Mouse (Mus musculus) thymus, adult 18-20 months (tissue): ENCODE measurements around the gene Axin2.

Experiments used
- DNase-seq, 2 experiments: peaks; one replicate each; pipeline ENCODE4 v3.0.0; 2022; ENCODE audit warnings: mixed read lengths in 2 of 2

Axin2 gene

DNA sequence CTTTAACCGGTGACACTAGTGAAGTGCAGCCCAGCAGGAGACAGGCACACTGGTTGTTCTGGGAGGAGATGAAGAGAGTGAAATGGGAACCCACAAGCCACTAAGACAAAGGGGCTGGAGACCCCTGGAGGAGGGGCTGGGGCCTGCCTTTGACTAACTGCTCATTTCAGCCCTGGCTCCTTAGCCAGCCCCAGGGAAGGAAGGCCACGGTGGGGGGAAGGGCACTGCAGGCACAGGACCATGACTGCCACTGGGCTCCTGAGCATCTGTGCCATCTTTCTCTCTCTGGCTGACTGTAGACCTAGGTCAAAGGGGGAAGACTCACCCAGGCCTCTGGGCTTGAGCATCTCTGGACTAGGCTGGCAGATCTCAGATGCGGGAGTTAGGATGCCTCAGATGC is 10.5 kb downstream of the Axin2 start:
- DNase-seq = no peak

DNA sequence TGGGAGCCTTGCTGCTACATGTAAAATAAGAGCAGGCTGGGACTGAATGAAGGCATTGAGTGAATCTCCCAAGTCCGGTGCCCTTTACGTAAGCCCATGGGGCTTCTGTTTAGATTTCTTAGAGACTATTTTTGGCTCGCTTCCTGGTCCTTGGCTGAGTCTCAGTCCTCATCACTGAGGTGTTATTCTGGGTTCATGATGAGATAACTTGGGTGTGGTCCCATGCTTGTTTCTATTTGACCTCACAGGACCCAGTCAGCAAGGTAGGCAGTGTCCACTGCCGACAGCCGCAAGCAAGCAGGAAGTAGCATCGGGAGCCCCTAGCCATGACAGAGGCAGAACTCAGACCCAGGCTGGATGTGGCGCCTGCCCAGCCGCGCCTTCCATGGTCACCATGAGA is 13.7 kb downstream of the Axin2 start:
- no peak for DNase-seq

DNA sequence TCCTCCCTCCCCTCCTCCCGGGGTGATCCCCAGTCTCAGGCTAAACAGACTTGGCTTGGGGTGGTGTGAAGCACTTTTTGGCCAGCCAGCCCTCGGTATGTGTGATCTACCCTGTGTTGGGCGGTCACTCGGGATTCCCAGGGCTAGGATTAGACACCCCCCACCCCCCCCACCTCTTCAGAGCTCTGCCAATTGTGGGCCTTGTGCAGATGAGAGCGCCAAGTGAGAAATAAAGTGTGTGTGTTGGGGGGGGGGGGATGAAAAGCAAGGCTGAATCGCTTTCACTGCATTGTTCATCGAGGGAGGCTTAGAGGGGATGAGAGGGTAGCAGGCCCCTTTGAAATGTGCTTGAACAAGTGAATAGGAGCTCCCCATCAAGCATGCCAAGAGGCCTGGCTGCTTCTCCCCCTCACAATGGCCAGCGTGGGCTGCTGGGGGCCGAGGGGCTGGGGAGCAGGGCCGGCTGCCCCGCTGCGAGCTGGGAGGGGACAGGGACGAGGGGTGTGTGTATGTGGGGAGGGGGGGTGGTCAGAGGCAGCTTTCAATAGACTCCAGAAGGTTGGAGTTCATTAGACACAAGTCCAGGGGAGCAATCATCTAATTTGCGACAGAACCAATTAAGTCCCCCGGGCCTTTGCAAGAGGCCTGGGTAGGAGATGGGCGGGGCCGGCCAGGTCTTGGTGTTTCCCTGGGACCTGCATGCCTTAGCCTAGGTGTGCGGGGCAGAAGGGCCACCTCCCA is 15.1 kb downstream of the Axin2 start:
- DNase-seq = no peak

DNA sequence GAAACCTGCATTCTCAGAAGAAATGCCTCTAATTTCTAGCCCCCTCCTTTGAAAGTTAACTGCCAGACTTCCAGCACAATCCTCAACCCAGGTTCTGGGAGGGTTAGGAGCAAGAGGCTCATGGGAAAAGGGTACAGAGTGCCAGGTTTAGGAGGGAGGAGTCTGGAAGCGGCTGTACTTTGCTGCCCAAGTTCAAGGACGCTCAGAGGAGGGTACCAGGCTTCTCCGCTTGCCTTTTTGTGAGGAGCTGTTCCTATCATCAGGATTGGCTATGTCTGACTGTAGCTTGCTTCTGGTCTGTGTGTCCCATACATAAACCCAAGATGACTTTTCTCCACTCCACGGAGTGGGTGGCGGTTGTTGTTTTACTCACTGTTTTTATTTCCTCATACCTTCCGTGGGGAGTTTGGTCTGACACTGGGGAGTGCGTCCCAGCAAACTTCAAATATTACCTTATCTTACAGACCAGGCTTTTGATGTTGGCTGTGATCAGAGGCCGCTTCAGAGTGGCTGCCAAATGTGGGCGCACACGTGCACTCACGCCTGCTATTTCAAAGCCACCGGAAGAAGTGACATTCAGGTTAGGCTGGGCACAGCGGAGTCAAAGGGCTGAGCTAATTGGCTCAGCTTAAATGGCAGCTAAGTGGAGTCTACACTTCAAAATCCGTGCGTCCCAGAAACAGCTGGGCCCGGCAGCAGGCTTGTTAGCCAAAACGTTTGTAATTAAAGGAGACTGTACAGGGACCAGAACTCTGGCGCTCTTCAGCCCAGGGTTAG is 16.1 kb downstream of the Axin2 start:
- no peak for DNase-seq

DNA sequence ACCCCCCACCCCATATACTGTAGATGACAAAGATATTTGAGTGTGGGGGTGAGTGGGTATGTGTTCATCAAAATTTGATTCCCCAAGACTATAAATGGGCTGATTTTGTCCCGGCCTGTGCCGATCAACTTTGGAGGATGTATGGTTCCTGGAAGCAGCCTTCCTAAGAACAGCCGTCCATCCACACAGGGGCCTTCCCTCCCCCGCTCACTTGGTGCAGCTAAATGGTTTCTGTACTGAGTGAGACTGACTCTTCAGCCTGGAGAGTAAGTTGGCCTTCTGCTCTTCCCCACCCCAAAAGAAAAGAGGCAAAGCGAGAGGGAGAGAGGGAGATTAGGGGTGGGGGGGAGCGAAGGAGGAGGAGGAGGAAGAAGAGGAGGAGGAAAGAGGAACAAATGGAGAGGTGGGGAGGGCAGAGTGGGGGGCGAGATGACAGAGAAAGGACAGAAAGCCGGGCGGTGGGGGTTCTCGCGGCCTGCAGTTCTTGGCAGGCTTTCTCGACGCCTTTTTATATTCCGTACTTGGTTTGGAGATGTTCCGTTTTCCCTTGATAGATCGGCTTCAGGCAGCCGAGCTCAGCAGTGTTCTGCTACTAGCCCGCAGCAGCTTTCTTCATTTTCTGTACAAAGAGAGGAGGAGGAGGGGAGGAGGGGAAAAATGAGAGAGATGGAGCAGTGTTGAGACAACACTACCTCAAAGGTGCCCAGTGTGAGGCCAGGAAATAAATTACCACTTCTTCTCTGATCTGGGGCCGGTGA is 20.7 kb downstream of the Axin2 start:
- no peak for DNase-seq

DNA sequence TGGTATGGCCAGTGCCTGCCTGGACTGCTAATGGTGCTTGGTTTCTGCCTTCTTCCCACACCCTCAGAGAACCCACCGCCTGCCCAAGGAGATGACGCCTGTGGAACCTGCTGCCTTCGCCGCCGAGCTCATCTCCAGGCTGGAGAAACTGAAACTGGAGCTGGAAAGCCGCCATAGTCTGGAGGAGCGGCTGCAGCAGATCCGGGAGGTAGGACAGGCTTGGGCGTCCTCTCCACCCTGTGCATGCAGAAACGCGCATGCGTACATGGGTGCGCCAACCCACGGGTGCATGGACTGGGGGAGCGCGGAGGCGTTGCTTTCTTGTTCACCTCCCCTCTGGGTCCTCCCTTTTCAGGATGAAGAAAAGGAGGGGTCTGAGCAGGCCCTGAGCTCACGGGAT is 21.7 kb downstream of the Axin2 start:
- no peak for DNase-seq

DNA sequence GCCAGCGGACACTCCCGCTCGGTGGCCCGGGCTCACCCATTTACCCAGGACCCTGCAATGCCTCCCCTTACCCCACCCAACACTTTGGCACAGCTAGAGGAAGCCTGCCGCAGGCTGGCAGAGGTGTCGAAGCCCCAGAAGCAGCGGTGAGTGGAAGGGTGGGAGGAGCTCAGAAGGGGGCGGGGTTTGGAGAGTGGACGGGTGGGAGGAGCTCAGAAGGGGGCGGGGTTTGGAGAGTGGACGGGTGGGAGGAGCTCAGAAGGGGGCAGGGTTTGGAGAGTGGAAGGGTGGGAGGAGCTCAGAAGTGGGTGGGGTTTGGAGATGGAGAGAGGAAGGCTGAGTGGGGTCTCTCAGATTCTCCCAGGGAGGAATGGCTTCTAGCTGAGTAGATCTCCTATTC is 23.6 kb downstream of the Axin2 start:
- no peak for DNase-seq

DNA sequence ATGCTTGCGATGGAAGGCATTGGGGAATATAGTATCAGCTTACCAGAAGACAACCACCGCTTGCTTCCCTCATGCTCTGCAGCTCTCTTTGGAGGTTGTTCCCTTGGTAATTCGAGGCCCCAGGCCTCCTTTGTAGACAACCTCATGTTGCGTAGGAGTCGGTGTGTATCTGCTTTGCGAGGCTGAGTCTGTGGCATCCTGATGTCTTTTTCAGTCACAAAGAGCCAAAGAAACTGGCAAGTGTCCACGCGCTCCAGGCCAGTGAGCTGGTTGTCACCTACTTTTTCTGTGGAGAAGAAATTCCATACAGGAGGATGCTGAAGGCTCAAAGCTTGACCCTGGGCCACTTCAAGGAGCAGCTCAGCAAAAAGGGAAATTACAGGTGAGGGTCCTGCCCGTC is 25.5 kb downstream of the Axin2 start:
- DNase-seq = no peak

DNA sequence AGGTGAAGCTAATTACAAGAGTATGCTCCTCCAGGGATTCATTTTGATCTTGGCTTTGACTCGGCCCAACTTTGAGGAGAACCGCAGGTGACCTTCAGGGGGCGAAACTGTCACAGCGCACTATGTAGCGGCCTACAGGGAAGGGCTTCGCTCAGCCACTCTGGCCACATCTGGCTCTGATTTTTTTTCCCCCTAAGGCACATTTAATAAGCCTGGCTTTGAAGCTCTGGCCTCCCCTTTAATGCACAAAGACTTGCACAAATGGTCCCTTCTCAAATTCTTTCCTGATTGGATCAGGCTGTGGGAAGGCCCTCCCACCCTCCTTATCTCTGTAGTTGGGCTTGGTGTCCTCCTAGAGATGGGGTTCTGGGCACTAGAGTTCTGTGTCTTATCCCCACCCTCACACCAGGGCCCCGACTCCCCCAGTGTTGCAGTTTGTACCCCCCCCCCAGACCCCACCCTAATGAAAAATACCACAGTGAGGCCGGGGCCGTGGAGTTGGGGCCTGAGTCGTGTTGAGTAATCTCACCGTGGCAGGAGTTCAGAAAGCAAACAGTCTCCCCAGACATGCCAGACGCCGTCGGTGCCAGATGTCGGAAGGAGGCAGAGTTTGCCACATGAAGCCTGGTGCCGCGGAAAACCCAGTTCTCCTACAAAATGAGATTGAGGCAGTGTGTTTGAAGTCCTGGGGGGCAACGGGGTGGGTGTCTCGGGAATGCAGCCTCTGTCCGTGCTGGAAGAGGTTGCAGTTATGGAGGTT is 27.5 kb downstream of the Axin2 start:
- DNase-seq = no peak

DNA sequence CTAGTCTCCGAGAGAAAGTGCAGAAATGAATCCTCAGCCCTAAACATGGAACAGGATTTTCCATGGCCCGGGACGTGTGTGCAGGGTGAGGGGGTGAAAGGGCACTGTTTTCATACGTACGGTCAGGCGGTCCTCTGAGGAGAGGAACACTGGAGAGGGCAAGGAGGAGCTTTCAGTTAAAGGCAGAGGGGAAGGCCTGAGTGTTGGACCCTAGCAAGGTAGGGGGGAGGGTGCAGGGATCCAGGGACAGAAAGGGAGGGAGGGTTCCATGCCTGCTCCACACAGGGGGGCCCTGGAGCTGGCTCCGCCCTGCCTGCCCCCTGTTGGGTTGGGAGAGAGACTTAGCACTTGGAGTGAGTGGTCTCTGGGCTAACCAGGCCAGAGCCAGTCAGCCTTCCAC is 28.4 kb downstream of the Axin2 start:
- DNase-seq = no peak

DNA sequence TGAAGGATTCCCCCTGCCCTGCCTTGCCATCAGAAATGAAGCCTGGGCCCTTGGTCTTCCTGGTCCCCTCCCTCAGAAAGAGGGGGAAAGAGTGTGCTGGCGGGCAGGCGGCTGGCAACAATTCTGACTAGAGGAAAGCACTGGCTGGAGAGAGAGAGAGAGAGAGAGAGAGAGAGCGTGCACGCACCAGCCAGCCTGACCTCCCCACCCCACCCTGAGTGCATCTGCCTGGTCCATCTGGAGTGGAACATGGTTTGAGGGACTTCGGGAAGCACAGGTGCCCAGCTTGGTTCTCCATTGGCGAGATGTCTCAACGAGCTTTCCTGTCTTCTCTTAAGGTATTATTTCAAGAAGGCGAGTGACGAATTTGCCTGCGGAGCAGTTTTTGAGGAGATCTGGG is 28.8 kb downstream of the Axin2 start:
- no peak for DNase-seq

DNA sequence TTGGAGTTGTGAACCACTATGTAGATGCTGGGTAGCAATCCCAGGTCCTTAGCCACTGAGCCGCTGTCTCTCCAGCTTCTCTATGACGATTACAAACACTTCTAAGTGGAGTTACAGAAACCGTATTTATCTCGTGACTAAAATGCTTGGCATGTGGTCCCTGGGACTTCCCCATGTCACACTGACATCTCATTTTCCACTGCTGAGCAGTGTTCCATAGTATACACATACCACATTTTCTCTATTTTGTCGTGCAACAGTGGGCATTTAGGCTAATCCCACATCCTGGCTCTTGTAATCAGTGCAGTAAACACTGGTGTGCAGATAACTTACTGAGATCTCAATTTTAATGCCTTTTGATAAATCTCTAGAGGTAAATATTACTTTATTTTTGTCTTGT is 32.2 kb downstream of the Axin2 start:
- no peak for DNase-seq

DNA sequence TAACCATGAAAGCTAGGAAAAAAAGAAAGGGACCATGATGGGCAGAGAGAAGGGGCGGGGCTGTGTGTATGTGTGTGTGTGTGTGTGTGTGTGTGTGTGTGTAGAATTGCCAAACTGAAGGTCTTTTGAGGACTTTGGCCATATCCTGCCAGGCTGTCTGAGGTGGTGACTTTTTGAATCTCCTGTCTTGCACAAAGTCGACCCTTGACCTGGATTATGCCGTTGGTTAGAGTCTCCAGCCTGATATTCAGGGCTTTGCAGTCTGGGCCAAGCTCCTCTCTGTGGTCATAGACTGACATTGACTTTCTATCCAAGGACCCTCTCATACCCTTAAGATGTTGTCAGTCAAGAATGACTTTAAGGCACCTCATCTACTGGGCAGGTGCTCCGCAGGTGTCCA is 35.8 kb downstream of the Axin2 start:
- no peak for DNase-seq

DNA sequence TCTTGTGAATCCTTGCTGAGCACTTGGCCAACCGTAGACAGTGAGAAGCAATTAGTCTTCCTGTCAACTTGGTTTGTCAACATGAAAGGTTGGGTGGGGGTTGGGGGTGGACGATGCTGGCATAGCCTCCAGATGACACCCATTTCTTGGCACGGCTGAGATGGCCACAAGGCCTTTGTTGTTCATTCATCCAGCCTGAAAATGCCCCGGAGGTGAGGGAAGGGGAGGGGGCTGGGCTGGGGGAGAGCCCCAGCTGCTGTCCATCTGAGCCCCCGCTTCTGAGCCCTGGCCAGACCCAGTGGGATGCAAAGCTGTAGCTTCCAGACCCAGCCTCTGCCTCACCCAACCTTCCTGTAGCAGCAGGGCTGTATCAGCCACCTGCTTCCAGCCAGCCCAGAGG is 38.2 kb downstream of the Axin2 start:
- DNase-seq = no peak

DNA sequence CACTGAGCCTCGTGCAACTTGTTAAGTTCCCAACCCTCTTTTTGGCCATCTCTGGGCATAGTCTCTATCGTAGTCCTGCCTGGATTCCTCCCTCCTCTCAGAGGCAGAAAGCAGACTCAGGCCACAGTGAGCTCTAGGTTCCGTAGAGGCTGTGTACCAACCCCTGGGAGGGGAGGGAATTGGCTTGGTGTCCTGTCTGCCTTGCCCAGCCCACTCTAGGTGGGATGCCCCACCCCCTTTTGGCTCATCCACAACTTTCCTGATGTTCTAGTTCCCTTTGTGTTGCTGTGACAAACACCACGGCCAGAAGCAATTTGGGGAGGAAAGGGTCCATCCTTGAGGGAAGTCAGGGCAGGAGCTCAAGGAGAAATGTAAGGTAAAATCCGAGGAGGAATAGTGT is 39.0 kb downstream of the Axin2 start:
- no peak for DNase-seq

DNA sequence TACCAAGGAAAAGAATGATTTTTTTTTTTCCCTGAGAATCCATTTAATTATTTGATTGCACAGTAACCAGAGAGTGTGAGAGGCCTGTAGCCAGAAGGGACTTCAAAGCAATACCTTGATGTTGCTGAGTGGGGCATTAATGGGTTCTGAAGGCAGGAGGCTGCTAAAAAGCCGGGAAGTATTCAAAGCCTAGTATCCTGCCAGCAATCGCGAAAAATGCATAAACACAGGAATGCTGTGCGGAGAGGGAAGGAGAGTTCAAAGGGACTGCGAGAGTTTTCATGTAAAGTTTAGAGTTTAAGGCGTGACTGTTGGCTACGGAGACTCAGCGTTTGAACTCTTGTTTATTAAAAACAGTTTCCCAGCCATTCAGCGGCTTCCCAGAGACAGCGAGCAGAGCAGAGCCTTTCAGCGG is 41.5 kb downstream of the Axin2 start:
- no peak for DNase-seq

DNA sequence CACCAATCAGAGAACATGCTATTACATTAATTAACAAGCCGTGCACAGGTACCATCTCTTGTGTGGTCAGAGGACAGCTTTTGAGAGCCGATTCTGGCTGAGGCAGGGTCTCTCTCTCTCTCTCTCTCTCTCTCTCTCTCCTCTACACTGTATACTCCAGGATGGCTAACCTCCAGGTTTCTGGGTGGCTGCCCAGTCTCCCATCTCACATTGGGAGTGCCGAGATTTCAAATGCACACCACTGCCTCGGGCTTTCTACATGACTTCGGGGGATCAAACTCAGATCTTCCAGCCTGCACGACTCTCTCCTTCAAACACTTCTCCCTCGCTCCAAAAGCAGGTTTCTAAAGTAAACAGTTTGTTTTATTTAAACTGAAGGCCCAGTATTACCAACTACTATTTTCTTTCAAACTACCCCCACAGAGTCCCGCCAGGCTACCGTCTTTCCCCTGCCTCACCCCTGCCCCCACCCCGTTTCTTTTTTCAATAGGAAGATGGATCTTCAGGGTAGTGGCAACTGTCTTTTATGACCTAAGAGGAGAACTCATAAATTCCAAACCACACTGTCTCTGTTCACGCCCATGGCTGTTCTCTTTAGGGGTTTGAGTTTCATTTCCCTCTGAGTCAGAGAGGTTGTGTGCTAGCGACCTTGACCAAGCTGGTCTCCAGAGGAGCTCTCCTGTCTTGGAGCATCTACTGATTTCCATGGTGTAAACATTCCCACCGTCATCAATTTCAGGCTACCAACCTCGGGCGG is 43.5 kb downstream of the Axin2 start:
- DNase-seq = no peak

DNA sequence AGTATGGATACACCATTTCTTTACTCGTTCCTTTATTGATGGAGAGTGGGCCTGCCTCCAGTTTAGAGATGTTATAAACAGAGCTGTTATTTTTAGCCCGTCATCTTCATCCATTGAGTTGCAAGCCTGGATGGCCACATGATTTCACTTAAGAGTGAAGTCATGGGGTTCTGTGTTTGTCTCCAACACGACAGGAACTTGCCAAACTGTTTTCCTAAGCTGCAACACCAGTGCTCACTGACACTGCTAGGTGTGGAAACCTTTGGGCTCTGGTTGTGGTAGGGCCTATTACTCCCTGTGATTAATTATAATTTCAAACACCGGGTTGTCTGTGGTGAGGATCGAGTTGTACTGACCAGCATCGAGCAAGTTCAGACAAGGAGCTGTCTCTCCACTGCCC is 45.6 kb downstream of the Axin2 start:
- no peak for DNase-seq

DNA sequence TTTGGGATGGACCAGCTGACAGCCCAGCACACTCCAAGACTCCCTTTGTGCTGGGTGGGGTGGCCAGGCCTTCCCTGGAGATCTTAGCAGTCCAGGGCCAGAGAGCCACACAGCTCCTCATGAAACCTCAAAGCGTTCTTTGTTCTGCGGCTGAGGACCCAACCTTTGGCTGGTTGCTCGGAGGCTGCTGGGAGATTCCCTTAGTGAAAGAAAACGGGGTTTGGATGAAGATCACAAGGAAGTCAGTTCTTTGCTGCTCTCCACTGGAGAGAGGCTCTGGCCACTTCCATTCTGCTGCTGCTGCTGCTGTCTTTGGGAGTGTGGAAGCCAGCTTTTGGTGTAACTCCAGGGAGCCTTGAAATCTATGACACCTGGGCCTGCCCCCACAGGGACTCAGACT is 53.3 kb downstream of the Axin2 start:
- no peak for DNase-seq

DNA sequence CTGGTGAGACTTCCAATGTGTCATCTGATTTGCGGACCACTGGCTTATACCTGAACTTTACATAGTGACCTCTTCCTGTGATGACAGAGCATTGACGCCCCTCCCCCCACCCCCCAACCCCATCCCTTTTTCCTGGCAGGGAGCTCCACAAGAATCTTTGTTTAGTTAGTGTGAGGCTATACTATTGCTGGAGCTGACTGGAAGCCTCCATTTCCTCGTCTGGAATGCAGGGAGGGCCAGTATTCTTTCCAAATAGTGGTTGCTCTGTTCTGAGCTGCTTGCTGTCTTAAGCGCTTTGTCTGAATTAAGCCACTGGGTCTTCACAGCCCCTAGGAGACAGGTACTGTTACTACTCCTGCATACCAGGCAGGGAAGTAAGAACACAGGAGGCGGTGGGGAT is 53.7 kb downstream of the Axin2 start:
- no peak for DNase-seq

DNA sequence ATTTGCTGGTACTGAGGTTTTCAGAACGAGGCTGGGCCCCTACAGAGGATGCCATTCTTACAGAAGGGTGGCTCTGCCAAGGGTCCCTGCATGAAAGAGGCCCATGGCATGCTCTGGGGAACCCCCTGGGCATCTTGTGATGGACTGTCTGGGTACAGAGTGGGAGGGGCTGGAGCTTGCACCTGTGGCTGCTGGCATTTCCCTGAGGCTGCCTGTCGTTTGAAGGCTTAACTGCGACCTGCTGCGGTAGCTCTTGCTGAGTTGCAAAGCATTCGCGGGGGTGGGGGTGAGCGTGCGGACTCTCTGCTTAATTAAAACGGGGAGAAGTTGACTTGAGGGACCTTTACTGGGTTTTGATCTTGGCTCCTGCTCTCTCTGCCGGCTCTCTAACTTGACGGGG is 55.4 kb downstream of the Axin2 start:
- no peak for DNase-seq

DNA sequence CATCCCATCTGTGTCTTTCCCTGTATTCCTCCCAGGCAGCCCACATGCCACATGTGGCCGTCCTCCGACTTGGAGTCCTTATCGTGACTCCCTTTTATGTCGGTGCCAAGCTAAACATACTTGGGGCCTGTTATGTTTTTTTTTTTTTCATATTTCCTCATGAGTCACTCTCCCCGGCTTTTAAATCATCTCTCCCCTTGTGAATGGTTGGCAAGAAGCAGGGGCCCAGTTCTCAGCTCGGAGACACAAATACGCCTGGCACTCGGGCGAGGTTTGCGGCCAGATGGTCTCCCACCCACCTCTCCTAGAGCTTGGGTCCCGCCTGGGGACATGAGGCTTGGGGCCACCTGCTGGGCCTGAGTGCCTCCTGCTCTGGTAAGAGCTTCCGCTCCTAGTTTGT is 60.4 kb downstream of the Axin2 start:
- no peak for DNase-seq
